Mouse (Mus musculus): ENCODE data around the gene Pcnp.
A peak's percentile ranks its signal among the peaks of the same experiment; 100 is the strongest.

DNA sequence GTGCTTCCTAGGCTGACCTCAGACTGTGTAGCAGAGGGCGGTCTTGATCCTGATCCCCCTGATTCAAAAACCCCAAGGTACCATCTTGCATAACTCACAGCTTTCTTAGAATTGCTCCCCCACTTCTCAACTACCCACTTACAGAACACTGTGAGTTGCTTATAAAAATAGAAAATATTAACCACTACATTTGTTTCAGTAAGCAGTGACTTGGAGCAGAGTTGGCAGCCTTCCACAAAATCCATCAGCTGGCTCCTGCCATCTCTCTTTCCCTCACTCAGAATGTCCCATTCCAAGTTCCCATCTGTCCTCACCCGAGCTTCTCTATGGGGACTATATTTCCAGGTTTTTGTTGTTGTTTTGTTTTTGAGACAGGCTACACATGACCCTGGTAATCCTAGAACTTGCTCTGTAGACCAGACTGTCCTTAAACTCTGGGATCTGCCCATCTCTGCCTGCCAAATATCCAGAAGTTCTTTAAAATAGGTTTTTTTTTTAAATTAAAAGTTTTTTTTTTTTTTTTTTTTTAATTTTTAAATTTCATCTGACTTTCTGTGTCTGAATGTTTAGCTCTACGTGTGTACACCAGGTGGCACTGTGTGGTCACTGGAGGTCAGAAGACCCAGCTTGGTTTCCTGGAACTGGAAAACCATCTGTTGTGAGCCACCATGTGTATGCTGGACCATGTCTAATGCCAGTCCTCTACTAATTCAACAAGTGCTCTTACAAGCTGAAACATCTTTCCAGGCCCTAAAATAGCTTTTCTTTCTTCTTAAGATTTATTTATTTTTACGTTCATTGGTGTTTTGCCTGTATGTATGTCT lies 65.2 kb downstream of the Pcnp start:
- TF ChIP-seq CTCF (IDR thresholded peaks at IDR 0.05; ENCODE audit: low read depth), result peak; percentile 67
- TF ChIP-seq EP300 (IDR thresholded peaks at IDR 0.05; ENCODE audit: low read depth), result no peak

Measured in liver, postnatal 0 days (tissue).